8 mouse cellular contexts compared by ENCODE assay signal in genomic region chr7:19769434-19770374, GRCm38 (mm10). TPM values are rescaled to one million over a fixed set of nuclear protein-coding genes. Genes with fewer than 3 reads are reported as not detected.
DNase-seq lines count a peak whose midpoint lies in the region; ATAC-seq and TF ChIP-seq lines count a peak whose summit lies in the region.

No protein-coding gene starts in this region.

- H3K4me3 ChIP-seq in gastrocnemius, adult 2 months = peak overlapping the region; percentile 82
- peak overlapping the region; percentile 40; the same call in 1 of the 2 replicates for H3K4me3 ChIP-seq in G1E (ENCODE audit: low read depth, low read length)
- peak overlapping the region; percentile 34 for H3K4me3 ChIP-seq in midbrain, embryonic 11.5 days (ENCODE audit: low read depth, low read length)

- peaks cover 65% of the 10 kb centered on the region for H3K27me3 ChIP-seq in G1E (ENCODE audit: insufficient read depth, low read length)
- peaks cover 24% of the 10 kb centered on the region for H3K27me3 ChIP-seq in midbrain, embryonic 11.5 days (ENCODE audit: control insufficient read depth, insufficient read depth, low read length)

- H3K9me3 ChIP-seq in G1E (replicated peaks) = no peaks in the 10 kb centered on the region
- no peaks in the 10 kb centered on the region for H3K9me3 ChIP-seq in midbrain, embryonic 11.5 days (ENCODE audit: control insufficient read depth, low read length)

- peaks cover 14% of the 10 kb centered on the region for H3K4me1 ChIP-seq in G1E (ENCODE audit: insufficient read depth, low read depth, low read length)
- H3K4me1 ChIP-seq in midbrain, embryonic 11.5 days (ENCODE audit: control insufficient read depth, insufficient read depth, low read length) = peaks cover 13% of the 10 kb centered on the region

- intact Hi-C loops in gastrocnemius, adult 2 months (cut with DNase I) = no loop called here
- intact Hi-C loops in gastrocnemius, postnatal 36 days (cut with DNase I) = no loop called here

- peak overlapping the region; percentile 59 for H3K9ac ChIP-seq in midbrain, embryonic 11.5 days (ENCODE audit: low read length)

- peak overlapping the region; percentile 77 for H3K4me2 ChIP-seq in midbrain, embryonic 11.5 days

- H3K36me3 ChIP-seq in G1E (replicated peaks) = no peaks in the 10 kb centered on the region
- H3K36me3 ChIP-seq in midbrain, embryonic 11.5 days (ENCODE audit: control insufficient read depth, insufficient read depth, low read length) = no peaks in the 10 kb centered on the region

- H3K27ac ChIP-seq in gastrocnemius, adult 2 months = peak overlapping the region; percentile 90
- H3K27ac ChIP-seq in midbrain, embryonic 11.5 days (ENCODE audit: low read depth, low read length) = no peak overlapping the region

- 10% methylated on average over 16 of the region's 16 CpGs for WGBS in midbrain, embryonic 11.5 days

- TF ChIP-seq CTCF in gastrocnemius, adult 2 months (IDR thresholded peaks at IDR 0.05) = no peak
- TF ChIP-seq CTCF in G1E (IDR thresholded peaks at IDR 0.05; ENCODE audit: low read depth, low read length) = no peak

- no peak for ATAC-seq in G1E (ENCODE audit: extremely low read depth, insufficient number of reproducible peaks, low FRiP score, poor library complexity, severe bottlenecking)
- ATAC-seq in hematopoietic stem cell, adult 5-6 weeks (replicated peaks in 1 of 2; ENCODE audit: insufficient read depth in 1 of 2, low FRiP score in 2 of 2, low TSS enrichment in 1 of 2, low read depth in 1 of 2, poor library complexity in 2 of 2, severe bottlenecking in 2 of 2) = peak; percentile 19 to 39; a peak in 2 of 4 replicates
- peak; percentile 28; the same call in 1 of the 2 replicates for ATAC-seq in midbrain, embryonic 11.5 days (ENCODE audit: low FRiP score)

- DNase-seq in gastrocnemius, adult 2 months = no peak
- no peak for DNase-seq in gastrocnemius, adult 18-20 months (ENCODE audit: low spot score)
- DNase-seq in G1E (ENCODE audit: low spot score) = no peak
- DNase-seq in midbrain, embryonic 11.5 days (ENCODE audit: low spot score, missing footprints) = peak; percentile 88
- DNase-seq in layer of hippocampus, adult 9-11 months = no peak
- no peak for DNase-seq in thymus, postnatal 36 days
- no peak for DNase-seq in gastrocnemius, postnatal 36 days

RNA-seq across cellular contexts. Expression of gene Bcam, which starts 1.1 kb away (rescaled TPM):
- total RNA-seq in gastrocnemius, adult 2 months (2021) = 10 to 100 TPM; 21.9 to 26.7 TPM
- 10 to 100 TPM; 17.4 to 28.5 TPM for total RNA-seq in gastrocnemius, adult 18-20 months (2021)
- not detected in 2 replicates for total RNA-seq in G1E (2014; fragmentation: Nextera tagmentation)
- total RNA-seq in G1E (2017) = 0.05 TPM in 1 of 2 replicates, not detected in the other
- polyA plus RNA-seq in G1E (2012) = not detected in 2 replicates
- total RNA-seq in hematopoietic stem cell, adult 5-6 weeks (2017) = 2.3 and 4.2 TPM in 2 replicates
- 11.7 and 13.2 TPM in 2 replicates for polyA plus RNA-seq in midbrain, embryonic 11.5 days (2014; fragmentation: Nextera tagmentation; extraction: Ambion mirVana)
- 10 to 100 TPM; 22.0 to 22.6 TPM for total RNA-seq in gastrocnemius, postnatal 36 days (2021)

RNA-seq across cellular contexts. Expression of gene Nectin2, which starts 19.4 kb away (rescaled TPM):
- 1 to 10 TPM; 1.4 to 1.5 TPM for total RNA-seq in gastrocnemius, adult 2 months (2021)
- 1 to 10 TPM in 1 of 2 experiments, under 1 TPM in 1; 0.64 to 2.0 TPM for total RNA-seq in gastrocnemius, adult 18-20 months (2021)
- total RNA-seq in G1E (2014; fragmentation: Nextera tagmentation) (14.2 and 17.2 TPM in 2 replicates), G1E (2017) (9.7 and 11.4 TPM in 2 replicates)
- polyA plus RNA-seq in G1E (2012) = 34.9 and 35.8 TPM in 2 replicates
- 2.0 and 3.8 TPM in 2 replicates for total RNA-seq in hematopoietic stem cell, adult 5-6 weeks (2017)
- 48.0 and 52.8 TPM in 2 replicates for polyA plus RNA-seq in midbrain, embryonic 11.5 days (2014; fragmentation: Nextera tagmentation; extraction: Ambion mirVana)
- 1 to 10 TPM; 2.0 to 2.3 TPM for total RNA-seq in gastrocnemius, postnatal 36 days (2021)

RNA-seq across cellular contexts. Expression of gene Cblc, which starts 26.9 kb away (rescaled TPM):
- not detected for total RNA-seq in gastrocnemius, adult 2 months (2021)
- not detected for total RNA-seq in gastrocnemius, adult 18-20 months (2021)
- total RNA-seq in G1E (2014; fragmentation: Nextera tagmentation) (not detected in 2 replicates), G1E (2017) (not detected in 2 replicates)
- not detected in 2 replicates for polyA plus RNA-seq in G1E (2012)
- total RNA-seq in hematopoietic stem cell, adult 5-6 weeks (2017) = not detected in 2 replicates
- polyA plus RNA-seq in midbrain, embryonic 11.5 days (2014; fragmentation: Nextera tagmentation; extraction: Ambion mirVana) = not detected in 2 replicates
- total RNA-seq in gastrocnemius, postnatal 36 days (2021) = not detected

RNA-seq across cellular contexts. Expression of gene Bcl3, which starts 52.9 kb away (rescaled TPM):
- total RNA-seq in gastrocnemius, adult 2 months (2021) = 1 to 10 TPM; 1.3 to 1.5 TPM
- total RNA-seq in gastrocnemius, adult 18-20 months (2021) = 1 to 10 TPM; 1.0 to 2.0 TPM
- total RNA-seq in G1E (2014; fragmentation: Nextera tagmentation) (2.7 TPM in 1 of 2 replicates, not detected in the other), G1E (2017) (0.71 and 1.1 TPM in 2 replicates)
- 6.1 and 6.6 TPM in 2 replicates for polyA plus RNA-seq in G1E (2012)
- total RNA-seq in hematopoietic stem cell, adult 5-6 weeks (2017) = 3.0 and 5.3 TPM in 2 replicates
- 0.47 and 0.67 TPM in 2 replicates for polyA plus RNA-seq in midbrain, embryonic 11.5 days (2014; fragmentation: Nextera tagmentation; extraction: Ambion mirVana)
- total RNA-seq in gastrocnemius, postnatal 36 days (2021) = 1 to 10 TPM; 1.1 to 1.5 TPM

RNA-seq across cellular contexts. Expression of gene Tomm40, which starts 54.5 kb away (rescaled TPM):
- total RNA-seq in gastrocnemius, adult 2 months (2021) = 10 to 100 TPM; 41.0 to 52.4 TPM
- total RNA-seq in gastrocnemius, adult 18-20 months (2021) = 10 to 100 TPM; 40.8 to 44.0 TPM
- total RNA-seq in G1E (2014; fragmentation: Nextera tagmentation) (75.6 and 88.4 TPM in 2 replicates), G1E (2017) (49.1 and 56.9 TPM in 2 replicates)
- polyA plus RNA-seq in G1E (2012) = 377 and 386 TPM in 2 replicates
- total RNA-seq in hematopoietic stem cell, adult 5-6 weeks (2017) = 24.6 and 29.0 TPM in 2 replicates
- polyA plus RNA-seq in midbrain, embryonic 11.5 days (2014; fragmentation: Nextera tagmentation; extraction: Ambion mirVana) = 113 and 138 TPM in 2 replicates
- 10 to 100 TPM; 36.8 to 47.6 TPM for total RNA-seq in gastrocnemius, postnatal 36 days (2021)
